Mouse (Mus musculus) limb, embryonic 15.5 days (tissue): ENCODE data around the gene Uqcrc2. TPM values are rescaled to one million over a fixed set of nuclear protein-coding genes. Genes with fewer than 3 reads are reported as not detected.

Experiments used
- ATAC-seq: fragments of 200-750 bp; cut with Nextera tagmentation; 2 replicates; pipeline ENCODE4 v1.8.0; 2017; ENCODE audit warnings: low read depth, moderate TSS enrichment; ENCODE audit not compliant: insufficient number of reproducible peaks, low FRiP score, low TSS enrichment
- H3K27ac ChIP-seq: fragments of 300-500 bp; sonication (generic); 2 replicates; pipeline ENCODE4 v1.5.1; 2015; ENCODE audit warnings: moderate library complexity, mild to moderate bottlenecking, inconsistent platforms
- H3K27me3 ChIP-seq: fragments of 300-500 bp; sonication (generic); 2 replicates; pipeline ENCODE4 v1.6.1; 2015; ENCODE audit warnings: inconsistent platforms
- H3K36me3 ChIP-seq: fragments of 300-500 bp; sonication (generic); 2 replicates; pipeline ENCODE4 v1.6.1; 2015; ENCODE audit warnings: inconsistent platforms
- H3K4me1 ChIP-seq: fragments of 300-500 bp; sonication (generic); 2 replicates; pipeline ENCODE4 v1.6.1; 2015; ENCODE audit warnings: inconsistent platforms
- H3K4me2 ChIP-seq: fragments of 300-500 bp; sonication (generic); 2 replicates; pipeline ENCODE4 v1.6.1; 2015; ENCODE audit warnings: mild to moderate bottlenecking, inconsistent platforms
- H3K4me3 ChIP-seq: fragments of 300-500 bp; sonication (generic); 2 replicates; pipeline ENCODE4 v1.5.1; 2015; ENCODE audit warnings: mild to moderate bottlenecking, inconsistent platforms
- H3K9ac ChIP-seq: fragments of 300-500 bp; sonication (generic); 2 replicates; pipeline ENCODE4 v1.6.1; 2015; ENCODE audit warnings: inconsistent platforms
- H3K9me3 ChIP-seq: fragments of 300-500 bp; sonication (generic); 2 replicates; pipeline ENCODE4 v1.6.1; 2016; ENCODE audit warnings: inconsistent platforms
- WGBS: fragments of 180-500 bp; shearing (Covaris S2); methylation state at CpG from one replicate; pipeline ENCODE4 v1.1.7; 2015; 5-methylcytosine and 5-hydroxymethylcytosine counted together
- polyA plus RNA-seq: library from polyadenylated mRNA; unstranded; fragments of >200 nt; fragmentation: Nextera tagmentation; extraction: Ambion mirVana; gene quantifications from 2 replicates; pipeline ENCODE4 v1.2.1, GENCODE M21; 2015

The Uqcrc2 gene
- polyA plus RNA-seq, 1 experiment from 2014 or later = 171 TPM

- WGBS = 35% methylated on average over 6 of the region's 6 CpGs
- Histone ChIP-seq H3K9me3 (no peaks in the 10 kb centered on the region), H3K36me3 (peaks cover 11% of the 10 kb centered on the region; the same call in 1 of the 2 replicates), H3K4me3 (no peak overlapping the region), H3K9ac (no peak overlapping the region), H3K4me2 (no peak overlapping the region), H3K27me3 (no peaks in the 10 kb centered on the region), H3K27ac (no peak overlapping the region), H3K4me1 (no peaks in the 10 kb centered on the region)
- no peak for ATAC-seq
These were observed 60.2 kb downstream of the Uqcrc2 start for GRCm38 (mm10) chr7:120695196-120695595.

GRCm38 (mm10) chr7:120695641-120696040, 60.7 kb downstream of the Uqcrc2 start:
- H3K4me1 ChIP-seq = no peaks in the 10 kb centered on the region
- H3K4me2 ChIP-seq = no peak overlapping the region
- H3K4me3 ChIP-seq = no peak overlapping the region
- H3K9ac ChIP-seq = no peak overlapping the region
- no peak overlapping the region for H3K27ac ChIP-seq
- 67% methylated on average over 1 of the region's 1 CpGs for WGBS
- ATAC-seq = no peak
- no peaks in the 10 kb centered on the region for H3K27me3 ChIP-seq
- no peaks in the 10 kb centered on the region for H3K9me3 ChIP-seq
- H3K36me3 ChIP-seq = peaks cover 8% of the 10 kb centered on the region; the same call in 1 of the 2 replicates

- Histone ChIP-seq H3K4me1 (no peaks in the 10 kb centered on the region), H3K27ac (no peak overlapping the region), H3K9ac (no peak overlapping the region), H3K36me3 (0 out of 2 replicates have a peak, but pooled peaks cover 4% of the 10 kb centered on the region), H3K4me2 (no peak overlapping the region), H3K4me3 (no peak overlapping the region), H3K27me3 (no peaks in the 10 kb centered on the region), H3K9me3 (no peaks in the 10 kb centered on the region)
- 92% methylated on average over 2 of the region's 2 CpGs for WGBS
- no peak for ATAC-seq
These were observed 61.4 kb downstream of the Uqcrc2 start for GRCm38 (mm10) chr7:120696331-120696730.

- no peaks in the 10 kb centered on the region for H3K27me3 ChIP-seq
- H3K4me3 ChIP-seq = no peak overlapping the region
- 0 out of 2 replicates have a peak overlapping the region, but pooled peaks have one; percentile 3 for H3K27ac ChIP-seq
- H3K36me3 ChIP-seq = no peaks in the 10 kb centered on the region
- no peak overlapping the region for H3K9ac ChIP-seq
- H3K4me1 ChIP-seq = no peaks in the 10 kb centered on the region
- 89% methylated on average over 6 of the region's 6 CpGs for WGBS
- H3K9me3 ChIP-seq = no peaks in the 10 kb centered on the region
- no peak overlapping the region for H3K4me2 ChIP-seq
- ATAC-seq = no peak
These were observed 64.6 kb downstream of the Uqcrc2 start for GRCm38 (mm10) chr7:120699586-120699985.

GRCm38 (mm10) chr7:120703888-120704287, 68.9 kb downstream of the Uqcrc2 start:
- Histone ChIP-seq H3K9ac (no peak overlapping the region), H3K9me3 (no peaks in the 10 kb centered on the region), H3K4me2 (no peak overlapping the region), H3K27ac (no peak overlapping the region), H3K4me3 (no peak overlapping the region), H3K36me3 (no peaks in the 10 kb centered on the region), H3K27me3 (no peaks in the 10 kb centered on the region), H3K4me1 (no peaks in the 10 kb centered on the region)
- WGBS = 73% methylated on average over 3 of the region's 3 CpGs
- ATAC-seq = no peak

Other genes with a start within 250 kb of the Uqcrc2 start
- not detected in 2 replicates for gene Abca16, start 225.5 kb upstream of the Uqcrc2 start, polyA plus RNA-seq
- 0.19 and 0.29 TPM in 2 replicates for gene Pdzd9, start 35.2 kb downstream of the Uqcrc2 start, polyA plus RNA-seq
- 10.6 and 11.5 TPM in 2 replicates for gene Mosmo, start 42.4 kb downstream of the Uqcrc2 start, polyA plus RNA-seq
- 0.14 TPM in 1 of 2 replicates, not detected in the other for gene Vwa3a, start 104.1 kb downstream of the Uqcrc2 start, polyA plus RNA-seq
- not detected in 2 replicates for gene Gm5737, start 177.2 kb downstream of the Uqcrc2 start, polyA plus RNA-seq
- 83.7 and 87.9 TPM in 2 replicates for gene Eef2k, start 207.7 kb downstream of the Uqcrc2 start, polyA plus RNA-seq